Mouse (Mus musculus) heart, embryonic 16.5 days (tissue): ENCODE measurements around the gene Dmrtc2. TPM values are rescaled to one million over a fixed set of nuclear protein-coding genes. Genes with fewer than 3 reads are reported as not detected.

Experiments used
- ATAC-seq: fragments of 200-750 bp; cut with Nextera tagmentation; replicated peaks from 2 replicates; pipeline ENCODE4 v1.8.0; 2017; ENCODE audit warnings: moderate number of reproducible peaks; ENCODE audit not compliant: insufficient read depth, low FRiP score; ENCODE audit errors: extremely low read depth
- H3K27ac ChIP-seq: fragments of 300-500 bp; sonication (generic); 2 replicates; pipeline ENCODE4 v1.5.1; 2014; ENCODE audit warnings: mild to moderate bottlenecking, low read length, control low read depth, moderate library complexity
- H3K27me3 ChIP-seq: fragments of 300-500 bp; sonication (generic); 2 replicates; pipeline ENCODE4 v1.6.1; 2014; ENCODE audit warnings: low read length, mixed read lengths; ENCODE audit not compliant: control insufficient read depth, insufficient read depth
- H3K36me3 ChIP-seq: fragments of 300-500 bp; sonication (generic); 2 replicates; pipeline ENCODE4 v1.6.1; 2014; ENCODE audit not compliant: control insufficient read depth, insufficient read depth
- H3K4me1 ChIP-seq: fragments of 300-500 bp; sonication (generic); 2 replicates; pipeline ENCODE4 v1.6.1; 2014; ENCODE audit warnings: low read length, mixed read lengths; ENCODE audit not compliant: control insufficient read depth, insufficient read depth
- H3K4me2 ChIP-seq: fragments of 300-500 bp; sonication (generic); 2 replicates; pipeline ENCODE4 v1.6.1; 2014; ENCODE audit warnings: low read depth, mild to moderate bottlenecking, control low read depth, low read length
- H3K4me3 ChIP-seq: fragments of 300-500 bp; sonication (generic); 2 replicates; pipeline ENCODE4 v1.5.1; 2014; ENCODE audit warnings: mild to moderate bottlenecking, control low read depth, low read length
- H3K9ac ChIP-seq: fragments of 300-500 bp; sonication (generic); 2 replicates; pipeline ENCODE4 v1.6.1; 2014; ENCODE audit warnings: low read length, control low read depth
- H3K9me3 ChIP-seq: fragments of 300-500 bp; sonication (generic); replicated peaks from 2 replicates; pipeline ENCODE4 v1.6.1; 2016; ENCODE audit warnings: low read length; ENCODE audit not compliant: control insufficient read depth
- WGBS: fragments of 180-500 bp; shearing (Covaris S2); extraction: QIAGEN DNeasy Blood & Tissue Kit; methylation state at CpG from one replicate; pipeline ENCODE4 v1.1.7; 2014; 5-methylcytosine and 5-hydroxymethylcytosine counted together
- polyA plus RNA-seq: library from polyadenylated mRNA; unstranded; fragments of >200 nt; fragmentation: Nextera tagmentation; extraction: Ambion mirVana; gene quantifications from 2 replicates; pipeline ENCODE4 v1.2.1, GENCODE M21; 2015

Gene Dmrtc2
- polyA plus RNA-seq, 1 experiment from 2014 or later: not detected

GRCm38 (mm10) chr7:24884693-24885291, 14.9 kb downstream of the Dmrtc2 start:
- H3K4me3 ChIP-seq: peak overlapping the region; percentile 95
- H3K9ac ChIP-seq: peak overlapping the region; percentile 100
- under 1% methylated on average over 47 of the region's 47 CpGs for WGBS
- peak overlapping the region; percentile 86 for H3K27ac ChIP-seq
- H3K4me1 ChIP-seq: peaks cover 21% of the 10 kb centered on the region
- H3K36me3 ChIP-seq: peaks cover 32% of the 10 kb centered on the region
- peak overlapping the region; percentile 85 for H3K4me2 ChIP-seq
- H3K27me3 ChIP-seq: no peaks in the 10 kb centered on the region
- no peaks in the 10 kb centered on the region for H3K9me3 ChIP-seq
- ATAC-seq: 0 out of 2 replicates have a peak, but pooled peaks have one; percentile 0

GRCm38 (mm10) chr7:24885468-24886307, 15.8 kb downstream of the Dmrtc2 start:
- H3K27ac ChIP-seq: no peak overlapping the region; the same call in 1 of the 2 replicates
- ATAC-seq: no peak
- H3K36me3 ChIP-seq: peaks cover 36% of the 10 kb centered on the region

GRCm38 (mm10) chr7:24886308-24886633, 16.4 kb downstream of the Dmrtc2 start:
- peak overlapping the region; percentile 85 for H3K4me2 ChIP-seq
- H3K9me3 ChIP-seq: no peaks in the 10 kb centered on the region
- no peak for ATAC-seq
- peak overlapping the region; percentile 95 for H3K4me3 ChIP-seq
- no peak overlapping the region for H3K27ac ChIP-seq
- 50% methylated on average over 4 of the region's 4 CpGs for WGBS
- H3K4me1 ChIP-seq: peaks cover 21% of the 10 kb centered on the region
- peak overlapping the region; percentile 100 for H3K9ac ChIP-seq
- H3K27me3 ChIP-seq: no peaks in the 10 kb centered on the region
- H3K36me3 ChIP-seq: peaks cover 37% of the 10 kb centered on the region

More at GRCm38 (mm10) chr7:24885468-24886307, 15.8 kb downstream of the Dmrtc2 start:
- Histone ChIP-seq H3K4me3 (peak overlapping the region; percentile 95), H3K4me1 (peaks cover 21% of the 10 kb centered on the region), H3K9me3 (no peaks in the 10 kb centered on the region), H3K4me2 (peak overlapping the region; percentile 85), H3K27me3 (no peaks in the 10 kb centered on the region), H3K9ac (peak overlapping the region; percentile 100)
- 33% methylated on average over 12 of the region's 12 CpGs for WGBS

GRCm38 (mm10) chr7:24887096-24887495, 17.2 kb downstream of the Dmrtc2 start:
- Histone ChIP-seq H3K36me3 (peaks cover 37% of the 10 kb centered on the region), H3K4me3 (no peak overlapping the region), H3K4me1 (peaks cover 21% of the 10 kb centered on the region), H3K9ac (peak overlapping the region; percentile 100), H3K27ac (no peak overlapping the region), H3K4me2 (no peak overlapping the region), H3K9me3 (no peaks in the 10 kb centered on the region), H3K27me3 (no peaks in the 10 kb centered on the region)
- 74% methylated on average over 4 of the region's 4 CpGs for WGBS
- no peak for ATAC-seq

- H3K27me3 ChIP-seq: no peaks in the 10 kb centered on the region
- H3K9me3 ChIP-seq: no peaks in the 10 kb centered on the region
- no peak overlapping the region for H3K27ac ChIP-seq
- 84% methylated on average over 6 of the region's 6 CpGs for whole genome bisulfite sequencing
- no peak for ATAC-seq
- no peak overlapping the region for H3K4me3 ChIP-seq
- peaks cover 21% of the 10 kb centered on the region for H3K4me1 ChIP-seq
- peaks cover 37% of the 10 kb centered on the region for H3K36me3 ChIP-seq
- no peak overlapping the region for H3K4me2 ChIP-seq
- H3K9ac ChIP-seq: no peak overlapping the region
Observed at GRCm38 (mm10) chr7:24889431-24890220, 19.8 kb downstream of the Dmrtc2 start.

- peak; percentile 38; the same call in 1 of the 2 replicates for ATAC-seq
- Histone ChIP-seq H3K9ac (no peak overlapping the region), H3K4me3 (no peak overlapping the region), H3K4me1 (peaks cover 18% of the 10 kb centered on the region), H3K27me3 (no peaks in the 10 kb centered on the region), H3K27ac (no peak overlapping the region), H3K9me3 (no peaks in the 10 kb centered on the region), H3K36me3 (peaks cover 37% of the 10 kb centered on the region), H3K4me2 (no peak overlapping the region)
- 27% methylated on average over 10 of the region's 10 CpGs for WGBS
Observed at GRCm38 (mm10) chr7:24890281-24891216, 20.7 kb downstream of the Dmrtc2 start.

- Histone ChIP-seq H3K9ac (no peak overlapping the region), H3K27me3 (no peaks in the 10 kb centered on the region), H3K27ac (no peak overlapping the region), H3K9me3 (no peaks in the 10 kb centered on the region), H3K36me3 (peaks cover 35% of the 10 kb centered on the region), H3K4me3 (no peak overlapping the region), H3K4me1 (peaks cover 9% of the 10 kb centered on the region), H3K4me2 (no peak overlapping the region)
- ATAC-seq: no peak
- 71% methylated on average over 3 of the region's 3 CpGs for WGBS
Observed at GRCm38 (mm10) chr7:24891241-24892124, 21.6 kb downstream of the Dmrtc2 start.
